Mouse (Mus musculus): ENCODE measurements around the gene Elk3. TPM values are rescaled to one million over a fixed set of nuclear protein-coding genes. Genes with fewer than 3 reads are reported as not detected.
A peak's percentile ranks its signal among the peaks of the same experiment; 100 is the strongest.

The Elk3 gene
- polyA plus RNA-seq, 1 experiment from 2014 or later, result 34.4 TPM

DNA sequence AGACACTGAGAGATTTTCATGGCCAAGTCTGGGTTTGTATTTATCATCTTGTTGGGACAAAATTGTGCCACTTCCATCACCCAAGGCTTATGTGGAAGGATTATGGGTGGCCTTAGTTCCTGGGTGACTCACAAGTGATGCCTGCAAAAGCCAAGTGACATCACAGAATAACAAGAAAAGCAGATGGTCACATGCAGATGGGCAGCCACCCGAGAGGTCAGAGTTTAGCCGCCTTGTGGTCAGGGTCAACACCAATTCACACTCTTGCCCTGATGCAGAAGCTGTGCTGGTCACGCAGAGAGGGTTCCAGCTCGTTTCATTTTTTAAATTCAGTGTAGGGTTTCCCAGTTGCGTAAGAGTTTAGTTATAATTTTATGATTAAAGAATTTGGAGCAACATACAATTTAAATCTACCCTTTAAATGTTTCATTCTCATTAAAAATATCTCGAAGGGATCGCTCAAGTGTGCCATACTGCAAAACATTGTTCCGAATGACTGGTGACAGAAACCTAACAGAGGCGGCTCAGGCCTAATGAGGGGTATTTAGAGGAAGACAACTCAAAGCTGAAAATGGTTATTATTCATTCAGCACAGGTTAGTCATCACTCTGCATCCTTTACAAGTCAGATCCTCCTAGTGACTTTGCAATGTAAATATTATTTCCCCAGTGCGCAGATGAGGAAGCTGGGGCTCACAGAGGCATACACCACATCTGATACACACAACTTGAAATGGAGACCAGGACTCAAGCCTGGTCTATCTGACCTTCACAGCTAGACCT, 42.8 kb upstream of the Elk3 start:
- H3K27ac ChIP-seq (replicated peaks; ENCODE audit: low read depth, low read length), result no peak overlapping the region
- ATAC-seq (ENCODE audit: low read depth) (no peak), DNase-seq (ENCODE audit: low spot score) (no peak)
- no peaks in the 10 kb centered on the region for H3K4me1 ChIP-seq (ENCODE audit: control insufficient read depth, insufficient read depth, low read length)
- no peaks in the 10 kb centered on the region for H3K27me3 ChIP-seq (replicated peaks; ENCODE audit: control insufficient read depth, insufficient read depth, low read length)
- WGBS, result 78% methylated on average over 10 of the region's 10 CpGs
- no peak overlapping the region for H3K4me3 ChIP-seq (ENCODE audit: low read depth, low read length)
- H3K9me3 ChIP-seq (ENCODE audit: control insufficient read depth, low read length), result no peaks in the 10 kb centered on the region
- no peak overlapping the region for H3K4me2 ChIP-seq (ENCODE audit: low read depth, low read length)
- H3K36me3 ChIP-seq (ENCODE audit: control insufficient read depth, insufficient read depth, low read length), result no peaks in the 10 kb centered on the region
- no peak overlapping the region for H3K9ac ChIP-seq (ENCODE audit: low read depth, low read length)

DNA sequence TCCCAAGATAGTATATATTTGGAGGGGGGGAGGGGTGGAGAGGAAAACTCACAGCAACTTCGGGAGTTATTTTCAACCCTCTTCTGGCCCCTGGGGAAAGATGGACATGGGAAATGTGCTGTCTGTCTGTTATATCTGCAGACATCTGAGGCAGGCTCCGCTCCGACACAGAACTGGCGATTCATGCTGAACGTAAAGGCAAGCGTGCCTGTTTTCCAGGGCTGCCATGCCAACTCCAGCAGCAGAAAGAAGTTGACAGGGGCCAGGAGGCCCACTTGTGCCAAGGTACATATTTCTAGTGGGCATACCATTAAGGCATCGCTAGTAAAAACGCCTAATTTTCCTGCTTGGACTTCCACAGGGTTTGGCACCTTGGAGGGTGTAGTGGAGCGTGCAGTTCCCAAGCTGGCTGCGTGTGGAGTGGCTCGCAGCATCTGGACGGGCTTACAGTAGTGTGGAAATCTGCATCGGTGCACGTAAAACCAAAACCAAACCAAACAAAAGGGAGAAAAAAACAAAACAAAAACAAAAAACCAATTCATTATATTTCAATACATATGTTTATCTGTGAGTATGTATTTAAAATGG, 37.1 kb upstream of the Elk3 start:
- peak overlapping the region; percentile 46; the same call in 1 of the 2 replicates for H3K27ac ChIP-seq (replicated peaks; ENCODE audit: low read depth, low read length)
- WGBS, result 50% methylated on average over 14 of the region's 14 CpGs
- peak overlapping the region; percentile 31 for H3K4me2 ChIP-seq (ENCODE audit: low read depth, low read length)
- 0 out of 2 replicates have a peak overlapping the region, but pooled peaks have one; percentile 31 for H3K9ac ChIP-seq (ENCODE audit: low read depth, low read length)
- H3K36me3 ChIP-seq (ENCODE audit: control insufficient read depth, insufficient read depth, low read length), result no peaks in the 10 kb centered on the region
- H3K9me3 ChIP-seq (ENCODE audit: control insufficient read depth, low read length), result no peaks in the 10 kb centered on the region
- ATAC-seq (ENCODE audit: low read depth) (peak; percentile 37; the same call in 1 of the 2 replicates), DNase-seq (ENCODE audit: low spot score) (no peak)
- peaks cover 6% of the 10 kb centered on the region for H3K4me1 ChIP-seq (ENCODE audit: control insufficient read depth, insufficient read depth, low read length)
- H3K4me3 ChIP-seq (ENCODE audit: low read depth, low read length), result no peak overlapping the region
- H3K27me3 ChIP-seq (replicated peaks; ENCODE audit: control insufficient read depth, insufficient read depth, low read length), result no peaks in the 10 kb centered on the region

- Histone ChIP-seq H3K4me1 (ENCODE audit: control insufficient read depth, insufficient read depth, low read length) (peaks cover 6% of the 10 kb centered on the region), H3K36me3 (ENCODE audit: control insufficient read depth, insufficient read depth, low read length) (no peaks in the 10 kb centered on the region), H3K4me2 (ENCODE audit: low read depth, low read length) (peak overlapping the region; percentile 25; the same call in 1 of the 2 replicates), H3K27me3 (replicated peaks; ENCODE audit: control insufficient read depth, insufficient read depth, low read length) (no peaks in the 10 kb centered on the region), H3K9me3 (ENCODE audit: control insufficient read depth, low read length) (no peaks in the 10 kb centered on the region), H3K27ac (replicated peaks; ENCODE audit: low read depth, low read length) (0 out of 2 replicates have a peak overlapping the region, but pooled peaks have one; percentile 46), H3K4me3 (ENCODE audit: low read depth, low read length) (no peak overlapping the region), H3K9ac (ENCODE audit: low read depth, low read length) (no peak overlapping the region)
- ATAC-seq (ENCODE audit: low read depth) (no peak), DNase-seq (ENCODE audit: low spot score) (no peak)
- 45% methylated on average over 7 of the region's 7 CpGs for WGBS
These were observed 36.5 kb upstream of the Elk3 start for GRCm38 (mm10) chr10:93347387-93347786.

GRCm38 (mm10) chr10:93346208-93346936, 35.4 kb upstream of the Elk3 start:
- WGBS, result 80% methylated on average over 9 of the region's 9 CpGs
- no peak overlapping the region for H3K27ac ChIP-seq (replicated peaks; ENCODE audit: low read depth, low read length)
- ATAC-seq (ENCODE audit: low read depth), result no peak
- no peaks in the 10 kb centered on the region for H3K27me3 ChIP-seq (replicated peaks; ENCODE audit: control insufficient read depth, insufficient read depth, low read length)
- no peak overlapping the region for H3K4me3 ChIP-seq (ENCODE audit: low read depth, low read length)
- DNase-seq (ENCODE audit: low spot score), result no peak
- no peak overlapping the region for H3K9ac ChIP-seq (ENCODE audit: low read depth, low read length)
- H3K4me2 ChIP-seq (ENCODE audit: low read depth, low read length), result no peak overlapping the region
- H3K9me3 ChIP-seq (ENCODE audit: control insufficient read depth, low read length), result no peaks in the 10 kb centered on the region
- peaks cover 6% of the 10 kb centered on the region for H3K4me1 ChIP-seq (ENCODE audit: control insufficient read depth, insufficient read depth, low read length)
- no peaks in the 10 kb centered on the region for H3K36me3 ChIP-seq (ENCODE audit: control insufficient read depth, insufficient read depth, low read length)

- Histone ChIP-seq H3K4me2 (ENCODE audit: low read depth, low read length) (no peak overlapping the region), H3K27ac (replicated peaks; ENCODE audit: low read depth, low read length) (no peak overlapping the region), H3K36me3 (ENCODE audit: control insufficient read depth, insufficient read depth, low read length) (no peaks in the 10 kb centered on the region), H3K27me3 (replicated peaks; ENCODE audit: control insufficient read depth, insufficient read depth, low read length) (no peaks in the 10 kb centered on the region), H3K9ac (ENCODE audit: low read depth, low read length) (no peak overlapping the region), H3K4me3 (ENCODE audit: low read depth, low read length) (no peak overlapping the region), H3K9me3 (ENCODE audit: control insufficient read depth, low read length) (no peaks in the 10 kb centered on the region), H3K4me1 (ENCODE audit: control insufficient read depth, insufficient read depth, low read length) (peaks cover 6% of the 10 kb centered on the region)
- WGBS, result 68% methylated on average over 2 of the region's 2 CpGs
- ATAC-seq (ENCODE audit: low read depth) (no peak), DNase-seq (ENCODE audit: low spot score) (no peak)
These were observed 34.6 kb upstream of the Elk3 start for GRCm38 (mm10) chr10:93345497-93345896.

GRCm38 (mm10) chr10:93343469-93343868, 32.5 kb upstream of the Elk3 start:
- 88% methylated on average over 6 of the region's 6 CpGs for WGBS
- Histone ChIP-seq H3K27me3 (replicated peaks; ENCODE audit: control insufficient read depth, insufficient read depth, low read length) (no peaks in the 10 kb centered on the region), H3K9ac (ENCODE audit: low read depth, low read length) (no peak overlapping the region), H3K27ac (replicated peaks; ENCODE audit: low read depth, low read length) (no peak overlapping the region), H3K4me2 (ENCODE audit: low read depth, low read length) (no peak overlapping the region), H3K4me3 (ENCODE audit: low read depth, low read length) (no peak overlapping the region), H3K36me3 (ENCODE audit: control insufficient read depth, insufficient read depth, low read length) (no peaks in the 10 kb centered on the region), H3K4me1 (ENCODE audit: control insufficient read depth, insufficient read depth, low read length) (peaks cover 6% of the 10 kb centered on the region), H3K9me3 (ENCODE audit: control insufficient read depth, low read length) (no peaks in the 10 kb centered on the region)
- no peak for ATAC-seq (ENCODE audit: low read depth)
- no peak for DNase-seq (ENCODE audit: low spot score)

- no peaks in the 10 kb centered on the region for H3K9me3 ChIP-seq (ENCODE audit: control insufficient read depth, low read length)
- no peak overlapping the region for H3K9ac ChIP-seq (ENCODE audit: low read depth, low read length)
- H3K4me3 ChIP-seq (ENCODE audit: low read depth, low read length), result no peak overlapping the region
- no peak overlapping the region for H3K4me2 ChIP-seq (ENCODE audit: low read depth, low read length)
- no peaks in the 10 kb centered on the region for H3K27me3 ChIP-seq (replicated peaks; ENCODE audit: control insufficient read depth, insufficient read depth, low read length)
- peaks cover 6% of the 10 kb centered on the region for H3K4me1 ChIP-seq (ENCODE audit: control insufficient read depth, insufficient read depth, low read length)
- ATAC-seq (ENCODE audit: low read depth) (no peak), DNase-seq (ENCODE audit: low spot score) (no peak)
- H3K36me3 ChIP-seq (ENCODE audit: control insufficient read depth, insufficient read depth, low read length), result no peaks in the 10 kb centered on the region
- H3K27ac ChIP-seq (replicated peaks; ENCODE audit: low read depth, low read length), result no peak overlapping the region
- WGBS, result 85% methylated on average over 3 of the region's 3 CpGs
These were observed 32.1 kb upstream of the Elk3 start for GRCm38 (mm10) chr10:93342986-93343385.

- DNase-seq (ENCODE audit: low spot score), result no peak
- no peaks in the 10 kb centered on the region for H3K36me3 ChIP-seq (ENCODE audit: control insufficient read depth, insufficient read depth, low read length)
- H3K9ac ChIP-seq (ENCODE audit: low read depth, low read length), result no peak overlapping the region
- ATAC-seq (ENCODE audit: low read depth), result no peak
- H3K27me3 ChIP-seq (replicated peaks; ENCODE audit: control insufficient read depth, insufficient read depth, low read length), result no peaks in the 10 kb centered on the region
- no peaks in the 10 kb centered on the region for H3K9me3 ChIP-seq (ENCODE audit: control insufficient read depth, low read length)
- H3K4me2 ChIP-seq (ENCODE audit: low read depth, low read length), result no peak overlapping the region
- no peak overlapping the region for H3K27ac ChIP-seq (replicated peaks; ENCODE audit: low read depth, low read length)
- 89% methylated on average over 5 of the region's 5 CpGs for WGBS
- H3K4me3 ChIP-seq (ENCODE audit: low read depth, low read length), result no peak overlapping the region
- no peaks in the 10 kb centered on the region for H3K4me1 ChIP-seq (ENCODE audit: control insufficient read depth, insufficient read depth, low read length)
These were observed 27.6 kb upstream of the Elk3 start for GRCm38 (mm10) chr10:93338526-93338925.
